Mouse (Mus musculus) midbrain, embryonic 10.5 days (tissue): Measurements from ENCODE around the gene H2al2c. TPM values are rescaled to one million over a fixed set of nuclear protein-coding genes. Genes with fewer than 3 reads are reported as not detected.
"Not testable (repeated sequence)": the region's sequence is repeated elsewhere in the genome, so short reads cannot be mapped to it uniquely, and the experiment has no call there.

Experiments
- DNase-seq: peaks from one replicate; pipeline ENCODE4 v3.0.0-alpha.2; 2017; ENCODE audit warnings: low spot score
- H3K27ac ChIP-seq: fragments of 300-500 bp; sonication (generic); replicated peaks from 2 replicates; pipeline ENCODE4 v1.5.1; 2016; ENCODE audit warnings: mild to moderate bottlenecking
- H3K27me3 ChIP-seq: fragments of 300-500 bp; sonication (generic); 2 replicates; pipeline ENCODE4 v1.6.1; 2016; ENCODE audit warnings: low read depth, mild to moderate bottlenecking; ENCODE audit not compliant: poor library complexity, severe bottlenecking
- H3K36me3 ChIP-seq: fragments of 300-500 bp; sonication (generic); 2 replicates; pipeline ENCODE4 v1.6.1; 2016; ENCODE audit warnings: mild to moderate bottlenecking, moderate library complexity
- H3K4me1 ChIP-seq: fragments of 300-500 bp; sonication (generic); 2 replicates; pipeline ENCODE4 v1.6.1; 2016
- H3K4me3 ChIP-seq: fragments of 300-500 bp; sonication (generic); 2 replicates; pipeline ENCODE4 v1.5.1; 2016; ENCODE audit warnings: mild to moderate bottlenecking, moderate library complexity
- H3K9me3 ChIP-seq: fragments of 300-500 bp; sonication (generic); replicated peaks from 2 replicates; pipeline ENCODE4 v1.6.1; 2016; ENCODE audit warnings: mild to moderate bottlenecking
- WGBS: fragments of 180-500 bp; shearing (Covaris S2); methylation state at CpG from one replicate; pipeline ENCODE4 v1.1.7; 2016; 5-methylcytosine and 5-hydroxymethylcytosine counted together
- polyA plus RNA-seq: library from polyadenylated mRNA; unstranded; fragments of >200 nt; fragmentation: Nextera tagmentation; extraction: Ambion mirVana; gene quantifications from 2 replicates; pipeline ENCODE4 v1.2.1, GENCODE M21; 2016

H2al2c gene
- not detected in 2 replicates for polyA plus RNA-seq

DNA sequence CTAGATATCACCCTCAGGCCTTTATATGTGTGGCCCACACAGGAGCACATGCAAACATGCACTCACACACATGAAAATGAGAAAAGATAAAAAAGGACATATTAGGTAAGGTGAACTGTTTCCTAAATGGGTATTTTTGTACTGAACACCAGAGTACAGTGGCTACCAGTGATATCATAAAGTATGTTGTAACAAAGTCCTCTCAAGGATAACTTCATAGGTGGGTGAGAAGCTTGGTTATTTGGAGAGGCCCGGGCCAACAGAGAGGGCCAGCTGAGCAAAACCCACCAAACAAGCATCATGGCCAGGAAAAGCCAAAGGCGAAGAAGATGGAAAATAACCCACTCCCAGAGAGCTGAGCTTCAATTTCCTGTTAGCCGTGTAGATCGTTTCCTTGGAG, at the start of gene H2al2c:
TSS of gene H2al2c (plus strand) at position 301 of the 400 bp plus-strand sequence.
- H3K27ac ChIP-seq, DNase-seq, H3K4me3 ChIP-seq, H3K9me3 ChIP-seq, H3K36me3 ChIP-seq, H3K27me3 ChIP-seq, H3K4me1 ChIP-seq: not testable (repeated sequence)
- WGBS = no CpG with 5 or more reads among the region's 4 CpGs

Other genes with a start within 250 kb of the H2al2c start
- gene Sry, start 64.6 kb downstream of the H2al2c start, polyA plus RNA-seq = not detected in 2 replicates
- gene H2al2b, start 121.6 kb downstream of the H2al2c start, polyA plus RNA-seq = not detected in 2 replicates
- not detected in 2 replicates for gene Gm4064, start 197.1 kb downstream of the H2al2c start, polyA plus RNA-seq
- not detected in 2 replicates for gene Rbmy, start 231.6 kb downstream of the H2al2c start, polyA plus RNA-seq
- not detected in 2 replicates for gene Gm10256, start 231.6 kb downstream of the H2al2c start, polyA plus RNA-seq